Mouse (Mus musculus): Measurements from ENCODE around the gene Cops3.

DNA sequence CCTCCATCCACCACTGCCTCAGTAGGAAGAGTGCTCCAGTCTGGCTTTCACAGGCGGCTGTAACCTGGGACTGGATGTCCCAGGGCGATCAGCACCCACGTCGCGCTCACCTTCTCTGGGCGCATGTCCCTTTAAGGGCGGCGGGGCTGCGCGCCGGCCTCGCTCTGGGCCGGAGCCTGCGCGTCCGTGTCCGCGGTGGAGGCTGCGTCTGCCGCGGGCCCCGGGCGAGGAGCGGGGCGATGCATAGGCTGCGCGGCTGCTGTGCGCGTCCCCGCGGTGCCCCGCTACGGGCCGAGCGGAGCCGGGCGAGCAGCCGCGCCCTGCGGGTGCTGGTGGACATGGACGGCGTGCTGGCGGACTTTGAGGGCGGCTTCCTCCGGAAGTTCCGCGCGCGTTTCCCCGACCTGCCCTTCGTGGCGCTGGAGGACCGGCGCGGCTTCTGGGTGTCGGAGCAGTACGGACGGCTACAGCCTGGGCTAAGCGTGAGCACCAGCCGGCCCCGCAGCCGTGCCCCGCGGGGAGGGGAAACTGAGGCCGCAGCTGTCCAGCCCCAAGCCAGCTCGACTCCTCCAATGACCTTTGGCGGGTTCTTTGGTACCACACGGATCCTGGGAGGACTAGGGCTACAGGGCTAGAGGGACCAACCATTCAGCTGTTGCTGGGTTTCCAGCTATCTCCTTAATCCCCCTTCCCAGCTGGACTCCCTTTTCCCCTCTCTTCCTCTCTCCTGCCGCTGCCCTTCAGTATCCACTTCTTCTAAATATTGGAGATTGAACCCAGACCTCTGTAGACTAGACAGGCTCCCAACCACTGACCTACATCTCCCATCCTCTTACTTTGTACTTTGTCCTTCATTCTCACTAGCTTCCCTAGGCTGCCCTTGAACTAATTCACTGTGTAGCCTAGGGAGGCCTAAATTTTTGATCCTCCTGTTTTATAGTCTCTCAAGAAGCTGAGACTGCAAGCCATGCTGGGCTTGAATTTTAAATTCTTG, 8.6 kb upstream of the Cops3 start:
- TF ChIP-seq CTCF (IDR thresholded peaks at IDR 0.05; ENCODE audit: extremely low read depth, insufficient read length, insufficient replicate concordance, low read depth, low read length) (no peak), POLR2A (IDR thresholded peaks at IDR 0.05; ENCODE audit: low read depth, low read length) (peak; percentile 51)
